Mouse (Mus musculus): ENCODE measurements around the gene Mast4.

GRCm38 (mm10) chr13:102773169-102773568 is 561.1 kb downstream of the Mast4 start:
- no peak for TF ChIP-seq CTCF (IDR thresholded peaks at IDR 0.05; ENCODE audit: low read depth)
- peak; percentile 75 for TF ChIP-seq EP300 (IDR thresholded peaks at IDR 0.05; ENCODE audit: low read depth)

Data from liver, embryonic 14.5 days (tissue).